Mouse (Mus musculus) gastrocnemius, postnatal 4 days (tissue): ENCODE measurements around the gene Gpr61. TPM values are rescaled to one million over a fixed set of nuclear protein-coding genes. Genes with fewer than 3 reads are reported as not detected.

Source experiments
- DNase-seq, 2 experiments: peaks; one replicate each; pipeline ENCODE4 v3.0.0; 2021 to 2022; ENCODE audit warnings: low spot score in 2 of 2, mixed read lengths in 2 of 2
- total RNA-seq, 2 experiments: library from RNA; stranded (reverse); gene quantifications; 2 replicates each; pipeline ENCODE4 v1.2.3; 2021

Gene Gpr61
- total RNA-seq, 2 experiments from 2014 or later, result 0.18 to 0.22 TPM

GRCm38 (mm10) chr3:108131216-108131615 is 23.5 kb downstream of the Gpr61 start:
- no peak for DNase-seq

- no peak for DNase-seq
These were observed 24.9 kb downstream of the Gpr61 start for GRCm38 (mm10) chr3:108129804-108130203.

GRCm38 (mm10) chr3:108129367-108129766 is 25.3 kb downstream of the Gpr61 start:
- DNase-seq, result no peak

GRCm38 (mm10) chr3:108128520-108128919 is 26.2 kb downstream of the Gpr61 start:
- DNase-seq, result no peak

- DNase-seq, result no peak
These were observed 28.4 kb downstream of the Gpr61 start for GRCm38 (mm10) chr3:108126327-108126726.

GRCm38 (mm10) chr3:108124131-108124530 is 30.6 kb downstream of the Gpr61 start:
- no peak for DNase-seq

- DNase-seq, result no peak
These were observed 31.4 kb downstream of the Gpr61 start for GRCm38 (mm10) chr3:108123242-108123641.

GRCm38 (mm10) chr3:108121101-108121500 is 33.6 kb downstream of the Gpr61 start:
- no peak for DNase-seq

GRCm38 (mm10) chr3:108117465-108117864 is 37.2 kb downstream of the Gpr61 start:
- no peak for DNase-seq

GRCm38 (mm10) chr3:108113591-108114289 is 40.9 kb downstream of the Gpr61 start:
- DNase-seq, result no peak

- no peak for DNase-seq
These were observed 42.0 kb downstream of the Gpr61 start for GRCm38 (mm10) chr3:108112666-108113065.

- no peak for DNase-seq
These were observed 42.4 kb downstream of the Gpr61 start for GRCm38 (mm10) chr3:108112246-108112645.

GRCm38 (mm10) chr3:108111320-108111719 is 43.4 kb downstream of the Gpr61 start:
- DNase-seq, result no peak

- DNase-seq, result no peak
These were observed 49.4 kb downstream of the Gpr61 start for GRCm38 (mm10) chr3:108105281-108105680.

- no peak for DNase-seq
These were observed 52.6 kb downstream of the Gpr61 start for GRCm38 (mm10) chr3:108102075-108102474.

GRCm38 (mm10) chr3:108101594-108101993 is 53.1 kb downstream of the Gpr61 start:
- DNase-seq, result no peak

Other genes starting within 250 kb of the Gpr61 start
- gene Gstm7, start 223.1 kb downstream of the Gpr61 start, total RNA-seq, result 10 to 100 TPM in 1 of 2 experiments, 1 to 10 TPM in 1; 9.0 to 11.4 TPM
- gene Gstm6, start 211.1 kb downstream of the Gpr61 start, total RNA-seq, result 1 to 10 TPM; 1.7 to 1.9 TPM
- gene Gstm3, start 185.6 kb downstream of the Gpr61 start, total RNA-seq, result not detected
- 10 to 100 TPM; 46.5 to 48.8 TPM for gene Gstm2, start 168.4 kb downstream of the Gpr61 start, total RNA-seq
- gene Gstm1, start 136.9 kb downstream of the Gpr61 start, total RNA-seq, result 10 to 100 TPM; 59.6 to 61.2 TPM
- 1 to 10 TPM; 7.9 to 9.8 TPM for gene Gstm4, start 110.0 kb downstream of the Gpr61 start, total RNA-seq
- gene Ampd2, start 68.2 kb downstream of the Gpr61 start, total RNA-seq, result 10 to 100 TPM; 20.2 to 22.2 TPM
- under 1 TPM; 0.31 to 0.49 TPM for gene Gnat2, start 62.1 kb downstream of the Gpr61 start, total RNA-seq
- gene Gnai3, start 8.7 kb downstream of the Gpr61 start, total RNA-seq, result 10 to 100 TPM; 56.6 to 60.5 TPM
- gene Amigo1, start 31.5 kb upstream of the Gpr61 start, total RNA-seq, result 10 to 100 TPM; 27.9 to 32.2 TPM
- gene Cyb561d1, start 46.3 kb upstream of the Gpr61 start, total RNA-seq, result 1 to 10 TPM; 4.5 to 6.1 TPM
- gene Atxn7l2, start 56.1 kb upstream of the Gpr61 start, total RNA-seq, result 10 to 100 TPM; 16.4 to 27.7 TPM
- gene Sypl2, start 71.8 kb upstream of the Gpr61 start, total RNA-seq, result 100 to 1,000 TPM; 441 to 517 TPM
- 100 to 1,000 TPM; 126 to 128 TPM for gene Psma5, start 102.0 kb upstream of the Gpr61 start, total RNA-seq
- 10 to 100 TPM; 54.6 to 59.9 TPM for gene Sort1, start 129.2 kb upstream of the Gpr61 start, total RNA-seq
- gene Mybphl, start 210.0 kb upstream of the Gpr61 start, total RNA-seq, result not detected
- gene Psrc1, start 229.0 kb upstream of the Gpr61 start, total RNA-seq, result 1 to 10 TPM; 4.1 to 6.0 TPM